Mouse (Mus musculus) intestine, postnatal 0 days (tissue): ENCODE measurements around the gene Dusp14. TPM values are rescaled to one million over a fixed set of nuclear protein-coding genes. Genes with fewer than 3 reads are reported as not detected.

Source experiments
- ATAC-seq: fragments of 200-750 bp; cut with Nextera tagmentation; 2 replicates; pipeline ENCODE4 v1.8.0; 2017; ENCODE audit warnings: mild to moderate bottlenecking, moderate TSS enrichment, moderate library complexity
- H3K27ac ChIP-seq: fragments of 300-500 bp; sonication (generic); 2 replicates; pipeline ENCODE4 v1.5.1; 2014; ENCODE audit warnings: mild to moderate bottlenecking, low read depth, low read length, moderate library complexity
- H3K27me3 ChIP-seq: fragments of 300-500 bp; sonication (generic); replicated peaks from 2 replicates; pipeline ENCODE4 v1.6.1; 2014; ENCODE audit warnings: low read length, mixed read lengths; ENCODE audit not compliant: control insufficient read depth, insufficient read depth
- H3K36me3 ChIP-seq: fragments of 300-500 bp; sonication (generic); 2 replicates; pipeline ENCODE4 v1.6.1; 2014; ENCODE audit warnings: mild to moderate bottlenecking, moderate library complexity; ENCODE audit not compliant: control insufficient read depth, insufficient read depth
- H3K4me1 ChIP-seq: fragments of 300-500 bp; sonication (generic); replicated peaks from 2 replicates; pipeline ENCODE4 v1.6.1; 2014; ENCODE audit warnings: antibody characterized with exemption, low read length, mixed read lengths; ENCODE audit not compliant: control insufficient read depth, insufficient read depth
- H3K4me2 ChIP-seq: fragments of 300-500 bp; sonication (generic); replicated peaks from 2 replicates; pipeline ENCODE4 v1.6.1; 2014; ENCODE audit warnings: low read depth, mild to moderate bottlenecking, moderate library complexity
- H3K4me3 ChIP-seq: fragments of 300-500 bp; sonication (generic); 2 replicates; pipeline ENCODE4 v1.5.1; 2014; ENCODE audit warnings: low read depth, low read length
- H3K9ac ChIP-seq: fragments of 300-500 bp; sonication (generic); 2 replicates; pipeline ENCODE4 v1.6.1; 2014; ENCODE audit warnings: mild to moderate bottlenecking, low read depth, low read length
- H3K9me3 ChIP-seq: fragments of 300-500 bp; sonication (generic); 2 replicates; pipeline ENCODE4 v1.6.1; 2016; ENCODE audit warnings: mixed run types; ENCODE audit not compliant: control insufficient read depth
- CTCF ChIP-seq: sonication (generic); IDR thresholded peaks from 2 replicates; pipeline ENCODE4 v1.5.1; 2016; ENCODE audit warnings: low read depth, mild to moderate bottlenecking, control low read depth, antibody characterized with exemption, moderate library complexity
- WGBS: fragments of 180-500 bp; shearing (Covaris S2); extraction: QIAGEN DNeasy Blood & Tissue Kit; methylation state at CpG from one replicate; pipeline ENCODE4 v1.1.7; 2014; 5-methylcytosine and 5-hydroxymethylcytosine counted together
- polyA plus RNA-seq: library from polyadenylated mRNA; unstranded; fragments of >200 nt; fragmentation: Nextera tagmentation; extraction: Ambion mirVana; gene quantifications from 2 replicates; pipeline ENCODE4 v1.2.1, GENCODE M21; 2015

Dusp14 gene
- polyA plus RNA-seq, 1 experiment from 2014 or later: 28.0 TPM

GRCm38 (mm10) chr11:84016147-84016809 lies 52.8 kb downstream of the Dusp14 start:
- WGBS: 41% methylated on average over 6 of the region's 6 CpGs
- TF ChIP-seq CTCF: no peak
- Histone ChIP-seq H3K4me2 (0 out of 2 replicates have a peak overlapping the region, but pooled peaks have one; percentile 0), H3K27ac (peak overlapping the region; percentile 46; the same call in 1 of the 2 replicates), H3K27me3 (0 out of 2 replicates have a peak, but pooled peaks cover 4% of the 10 kb centered on the region), H3K4me3 (no peak overlapping the region), H3K4me1 (no peaks in the 10 kb centered on the region; the same call in 1 of the 2 replicates), H3K9ac (no peak overlapping the region), H3K9me3 (no peaks in the 10 kb centered on the region), H3K36me3 (peaks cover 21% of the 10 kb centered on the region)
- peak; percentile 82 for ATAC-seq

DNA sequence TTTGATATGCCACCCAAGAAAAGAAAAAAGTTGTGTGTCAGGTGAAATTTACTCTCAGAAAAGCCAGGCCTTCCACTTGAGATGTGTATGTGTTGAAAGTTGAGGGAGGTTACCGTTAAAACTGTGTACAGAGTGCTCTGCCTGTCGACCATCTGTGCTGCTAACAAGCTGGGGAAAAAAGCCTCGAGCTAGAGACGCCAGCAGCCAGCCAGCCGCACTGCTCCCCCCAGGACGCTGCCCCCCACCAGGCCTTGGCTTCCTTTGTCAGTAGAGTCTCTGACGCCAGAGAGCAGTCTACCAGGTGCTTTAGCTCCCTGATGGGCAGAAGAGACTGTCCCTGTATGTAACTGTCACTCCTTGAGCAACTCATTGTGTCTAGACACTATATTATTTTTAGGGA lies 56.0 kb downstream of the Dusp14 start:
- WGBS: 59% methylated on average over 7 of the region's 7 CpGs
- Histone ChIP-seq H3K36me3 (peaks cover 11% of the 10 kb centered on the region), H3K4me2 (no peak overlapping the region), H3K9ac (no peak overlapping the region), H3K9me3 (no peaks in the 10 kb centered on the region), H3K27ac (no peak overlapping the region), H3K4me3 (no peak overlapping the region), H3K4me1 (no peaks in the 10 kb centered on the region; the same call in 1 of the 2 replicates), H3K27me3 (0 out of 2 replicates have a peak, but pooled peaks cover 4% of the 10 kb centered on the region)
- no peak for ATAC-seq
- no peak for TF ChIP-seq CTCF

DNA sequence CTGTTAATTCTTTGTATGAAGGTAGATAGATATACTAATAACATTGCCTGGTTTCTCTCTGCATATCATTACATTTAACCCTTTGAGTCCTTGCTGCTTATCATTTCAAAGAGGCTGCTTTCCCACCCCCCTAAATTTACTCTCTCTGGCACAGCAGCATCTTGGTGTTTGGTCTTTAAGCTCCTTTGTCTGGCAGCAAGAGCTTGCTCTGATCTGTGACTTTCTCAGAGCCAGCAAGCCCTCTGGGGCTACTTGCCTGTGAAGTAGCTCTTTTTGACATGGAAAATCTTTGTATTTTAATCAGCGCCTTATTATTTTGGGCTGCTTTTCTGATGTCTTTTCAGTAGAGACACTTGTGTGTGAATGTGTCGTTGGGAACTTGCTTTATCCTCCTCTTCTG lies 57.5 kb downstream of the Dusp14 start:
- no peak overlapping the region for H3K4me2 ChIP-seq
- TF ChIP-seq CTCF: no peak
- H3K4me3 ChIP-seq: no peak overlapping the region
- H3K9ac ChIP-seq: no peak overlapping the region
- H3K9me3 ChIP-seq: no peaks in the 10 kb centered on the region
- ATAC-seq: no peak
- H3K36me3 ChIP-seq: peaks cover 22% of the 10 kb centered on the region
- 0 out of 2 replicates have a peak, but pooled peaks cover 4% of the 10 kb centered on the region for H3K27me3 ChIP-seq
- WGBS: 75% methylated on average over 2 of the region's 2 CpGs
- no peak overlapping the region for H3K27ac ChIP-seq
- no peaks in the 10 kb centered on the region; the same call in 1 of the 2 replicates for H3K4me1 ChIP-seq

DNA sequence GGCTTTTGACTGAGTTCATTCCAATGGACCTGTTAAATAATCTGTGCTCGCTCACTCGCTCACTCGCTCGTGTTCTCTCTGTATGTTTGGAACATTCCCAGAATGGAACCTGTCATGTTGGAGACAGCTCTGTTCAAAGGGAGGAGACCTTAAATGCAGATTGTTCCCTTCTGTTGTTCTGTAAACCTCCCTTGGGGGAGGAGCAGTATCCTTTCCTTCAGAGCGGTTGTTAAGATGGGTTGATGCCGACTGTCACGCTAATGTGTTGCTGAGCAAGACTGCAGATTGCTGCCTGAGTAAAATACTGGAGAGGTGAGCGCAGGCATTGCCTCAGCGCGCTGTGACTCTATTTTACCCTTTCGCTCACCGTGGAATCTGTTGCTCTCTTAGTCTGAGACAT lies 58.0 kb downstream of the Dusp14 start:
- TF ChIP-seq CTCF: no peak
- no peak overlapping the region for H3K27ac ChIP-seq
- no peak overlapping the region for H3K4me3 ChIP-seq
- no peak for ATAC-seq
- H3K4me1 ChIP-seq: no peaks in the 10 kb centered on the region
- peaks cover 27% of the 10 kb centered on the region for H3K36me3 ChIP-seq
- H3K27me3 ChIP-seq: 0 out of 2 replicates have a peak, but pooled peaks cover 4% of the 10 kb centered on the region
- H3K9ac ChIP-seq: no peak overlapping the region
- H3K4me2 ChIP-seq: no peak overlapping the region
- H3K9me3 ChIP-seq: no peaks in the 10 kb centered on the region
- WGBS: 64% methylated on average over 12 of the region's 12 CpGs

DNA sequence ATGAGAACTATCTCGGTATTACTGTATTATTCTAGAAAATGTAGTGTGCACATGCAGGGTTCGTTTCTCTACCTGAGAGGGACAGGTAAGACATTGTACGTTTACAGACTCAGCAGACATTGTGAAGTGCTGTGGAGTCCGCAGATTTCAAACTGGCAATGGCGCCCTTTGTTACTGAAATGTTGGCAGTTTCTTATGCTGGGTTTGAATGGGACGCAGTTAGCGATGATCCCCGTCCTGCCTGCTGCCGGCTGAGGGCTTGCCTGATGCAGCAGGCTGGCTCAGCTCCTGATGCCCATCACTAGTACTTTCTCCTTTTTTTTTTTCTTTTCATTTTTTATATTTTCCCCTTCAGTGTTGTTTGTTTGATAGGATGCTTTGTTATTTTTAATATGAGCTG lies 58.6 kb downstream of the Dusp14 start:
- no peak for ATAC-seq
- Histone ChIP-seq H3K4me1 (no peaks in the 10 kb centered on the region), H3K27ac (no peak overlapping the region), H3K4me2 (no peak overlapping the region), H3K9ac (no peak overlapping the region), H3K4me3 (no peak overlapping the region), H3K27me3 (0 out of 2 replicates have a peak, but pooled peaks cover 4% of the 10 kb centered on the region), H3K9me3 (no peaks in the 10 kb centered on the region), H3K36me3 (peaks cover 30% of the 10 kb centered on the region)
- WGBS: 91% methylated on average over 9 of the region's 9 CpGs
- no peak for TF ChIP-seq CTCF

DNA sequence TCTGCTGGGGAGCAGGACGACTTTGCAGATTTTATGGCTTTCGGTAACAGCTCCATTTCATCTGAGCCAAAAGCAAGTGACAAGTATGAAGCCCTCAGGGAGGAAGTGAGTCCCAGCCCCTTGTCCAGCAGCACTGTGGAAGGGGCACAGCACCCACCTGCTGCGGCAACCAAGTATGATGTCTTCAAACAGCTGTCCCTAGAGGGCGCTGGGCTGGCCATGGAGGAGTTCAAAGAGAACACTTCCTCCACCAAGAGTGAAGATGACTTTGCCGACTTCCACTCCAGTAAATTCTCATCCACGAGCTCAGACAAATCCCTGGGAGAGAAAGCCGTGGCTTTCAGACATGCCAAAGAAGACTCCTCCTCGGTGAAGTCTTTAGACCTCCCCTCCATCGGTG lies 60.1 kb downstream of the Dusp14 start:
- peaks cover 38% of the 10 kb centered on the region for H3K36me3 ChIP-seq
- H3K9me3 ChIP-seq: no peaks in the 10 kb centered on the region
- H3K4me3 ChIP-seq: no peak overlapping the region
- H3K4me2 ChIP-seq: no peak overlapping the region
- peak; percentile 41 for TF ChIP-seq CTCF
- H3K4me1 ChIP-seq: no peaks in the 10 kb centered on the region
- H3K27ac ChIP-seq: no peak overlapping the region
- no peak for ATAC-seq
- 86% methylated on average over 9 of the region's 9 CpGs for WGBS
- 0 out of 2 replicates have a peak, but pooled peaks cover 4% of the 10 kb centered on the region for H3K27me3 ChIP-seq
- no peak overlapping the region for H3K9ac ChIP-seq
